Mouse (Mus musculus) heart, embryonic 16.5 days (tissue): ENCODE data around the gene Gm11634. TPM values are rescaled to one million over a fixed set of nuclear protein-coding genes. Genes with fewer than 3 reads are reported as not detected.
"Not testable (repeated sequence)": the region's sequence is repeated elsewhere in the genome, so short reads cannot be mapped to it uniquely, and the experiment has no call there.

ENCODE experiments used
- ATAC-seq: fragments of 200-750 bp; cut with Nextera tagmentation; replicated peaks from 2 replicates; pipeline ENCODE4 v1.8.0; 2017; ENCODE audit warnings: moderate number of reproducible peaks; ENCODE audit not compliant: insufficient read depth, low FRiP score; ENCODE audit errors: extremely low read depth
- H3K27ac ChIP-seq: fragments of 300-500 bp; sonication (generic); 2 replicates; pipeline ENCODE4 v1.5.1; 2014; ENCODE audit warnings: mild to moderate bottlenecking, low read length, control low read depth, moderate library complexity
- H3K27me3 ChIP-seq: fragments of 300-500 bp; sonication (generic); 2 replicates; pipeline ENCODE4 v1.6.1; 2014; ENCODE audit warnings: low read length, mixed read lengths; ENCODE audit not compliant: control insufficient read depth, insufficient read depth
- H3K36me3 ChIP-seq: fragments of 300-500 bp; sonication (generic); 2 replicates; pipeline ENCODE4 v1.6.1; 2014; ENCODE audit not compliant: control insufficient read depth, insufficient read depth
- H3K4me1 ChIP-seq: fragments of 300-500 bp; sonication (generic); 2 replicates; pipeline ENCODE4 v1.6.1; 2014; ENCODE audit warnings: low read length, mixed read lengths; ENCODE audit not compliant: control insufficient read depth, insufficient read depth
- H3K4me2 ChIP-seq: fragments of 300-500 bp; sonication (generic); 2 replicates; pipeline ENCODE4 v1.6.1; 2014; ENCODE audit warnings: low read depth, mild to moderate bottlenecking, control low read depth, low read length
- H3K4me3 ChIP-seq: fragments of 300-500 bp; sonication (generic); 2 replicates; pipeline ENCODE4 v1.5.1; 2014; ENCODE audit warnings: mild to moderate bottlenecking, control low read depth, low read length
- H3K9ac ChIP-seq: fragments of 300-500 bp; sonication (generic); 2 replicates; pipeline ENCODE4 v1.6.1; 2014; ENCODE audit warnings: low read length, control low read depth
- H3K9me3 ChIP-seq: fragments of 300-500 bp; sonication (generic); replicated peaks from 2 replicates; pipeline ENCODE4 v1.6.1; 2016; ENCODE audit warnings: low read length; ENCODE audit not compliant: control insufficient read depth
- WGBS: fragments of 180-500 bp; shearing (Covaris S2); extraction: QIAGEN DNeasy Blood & Tissue Kit; methylation state at CpG from one replicate; pipeline ENCODE4 v1.1.7; 2014; 5-methylcytosine and 5-hydroxymethylcytosine counted together
- polyA plus RNA-seq: library from polyadenylated mRNA; unstranded; fragments of >200 nt; fragmentation: Nextera tagmentation; extraction: Ambion mirVana; gene quantifications from 2 replicates; pipeline ENCODE4 v1.2.1, GENCODE M21; 2015

The Gm11634 gene
- polyA plus RNA-seq, 1 experiment from 2014 or later, result not detected

DNA sequence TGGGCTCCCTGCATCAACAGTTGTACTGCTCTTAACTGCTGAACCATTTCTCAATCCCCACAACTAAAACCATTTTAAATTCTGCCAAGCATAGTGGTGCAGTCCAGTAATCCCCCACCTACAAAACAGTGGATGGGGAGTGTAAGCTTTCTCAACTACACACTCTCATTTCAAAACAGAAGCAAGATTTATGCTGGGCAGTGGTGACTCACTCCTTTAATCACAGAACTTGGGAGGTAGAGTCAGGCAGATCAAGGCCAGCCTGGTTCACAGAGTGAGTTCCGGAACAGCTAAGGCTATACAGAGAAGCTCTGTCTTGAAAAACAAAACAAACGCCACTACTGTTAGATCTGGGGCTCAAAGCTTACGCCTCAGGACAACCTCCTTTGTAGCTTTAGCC lies 19.5 kb upstream of the Gm11634 start:
- Histone ChIP-seq H3K4me1 (peaks cover 4% of the 10 kb centered on the region), H3K27ac (no peak overlapping the region), H3K4me3 (no peak overlapping the region), H3K9ac (no peak overlapping the region), H3K4me2 (no peak overlapping the region), H3K27me3 (no peaks in the 10 kb centered on the region), H3K36me3 (no peaks in the 10 kb centered on the region), H3K9me3 (no peaks in the 10 kb centered on the region)
- WGBS, result 80% methylated on average over 3 of the region's 3 CpGs
- no peak for ATAC-seq

DNA sequence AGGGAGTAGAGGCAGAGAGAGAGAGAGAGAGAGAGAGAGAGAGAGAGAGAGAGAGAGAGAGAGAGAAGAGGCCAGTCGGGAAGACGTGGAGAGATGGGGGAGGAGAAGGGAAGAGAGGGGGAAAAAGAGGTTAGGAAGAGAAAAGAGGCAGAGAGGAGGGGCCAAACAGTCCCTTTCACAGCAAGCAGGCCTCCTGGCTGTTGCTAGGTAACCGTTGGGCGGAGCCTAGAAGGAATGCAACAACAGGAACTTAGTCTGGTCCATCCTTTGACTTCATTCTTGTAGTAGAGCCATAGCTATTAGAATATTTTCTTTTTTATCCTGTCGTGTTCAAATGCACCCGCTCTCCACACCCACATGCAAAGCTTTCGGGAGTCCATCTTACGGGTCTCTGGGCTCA lies 18.8 kb upstream of the Gm11634 start:
- ATAC-seq, result no peak
- Histone ChIP-seq H3K4me1 (peaks cover 4% of the 10 kb centered on the region), H3K9me3 (no peaks in the 10 kb centered on the region), H3K27ac (no peak overlapping the region), H3K9ac (no peak overlapping the region), H3K27me3 (no peaks in the 10 kb centered on the region), H3K36me3 (no peaks in the 10 kb centered on the region), H3K4me2 (peak overlapping the region; percentile 7; the same call in 1 of the 2 replicates), H3K4me3 (no peak overlapping the region)
- 9% methylated on average over 8 of the region's 8 CpGs for WGBS

- Histone ChIP-seq H3K9me3 (no peaks in the 10 kb centered on the region), H3K9ac (no peak overlapping the region), H3K36me3 (no peaks in the 10 kb centered on the region), H3K4me3 (no peak overlapping the region), H3K27ac (no peak overlapping the region), H3K4me2 (no peak overlapping the region), H3K27me3 (no peaks in the 10 kb centered on the region), H3K4me1 (peaks cover 4% of the 10 kb centered on the region)
- ATAC-seq, result no peak; the same call in 1 of the 2 replicates
- WGBS, result 20% methylated on average over 18 of the region's 18 CpGs
Measured at GRCm38 (mm10) chr11:101616948-101617767, 18.1 kb upstream of the Gm11634 start.

DNA sequence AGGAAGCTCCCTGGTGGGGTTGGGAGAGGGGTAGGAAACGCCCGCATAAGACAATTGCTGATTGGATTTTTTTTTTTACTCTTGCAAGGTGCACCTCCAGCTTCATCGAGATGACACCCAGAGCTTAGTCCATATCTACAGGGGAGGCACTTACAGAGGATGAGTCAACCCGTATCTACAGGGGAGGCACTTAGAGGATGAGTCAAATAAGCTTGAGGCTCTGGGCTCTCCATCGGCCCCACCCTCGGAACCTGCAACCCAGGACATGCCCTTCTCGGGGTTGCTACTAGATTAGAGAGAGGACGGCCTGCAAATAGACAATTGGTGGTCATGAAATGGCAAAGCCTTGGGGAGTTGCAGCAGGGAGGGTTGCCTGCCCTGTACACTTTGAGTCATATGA lies 17.0 kb upstream of the Gm11634 start:
- ATAC-seq, result no peak
- no peak overlapping the region for H3K27ac ChIP-seq
- no peaks in the 10 kb centered on the region for H3K36me3 ChIP-seq
- peaks cover 4% of the 10 kb centered on the region for H3K4me1 ChIP-seq
- no peak overlapping the region for H3K9ac ChIP-seq
- WGBS, result 85% methylated on average over 8 of the region's 8 CpGs
- no peaks in the 10 kb centered on the region for H3K27me3 ChIP-seq
- no peaks in the 10 kb centered on the region for H3K9me3 ChIP-seq
- H3K4me3 ChIP-seq, result no peak overlapping the region
- H3K4me2 ChIP-seq, result no peak overlapping the region

GRCm38 (mm10) chr11:101615380-101615779 lies 16.3 kb upstream of the Gm11634 start:
- H3K4me2 ChIP-seq, result no peak overlapping the region
- no peaks in the 10 kb centered on the region for H3K9me3 ChIP-seq
- no peak overlapping the region for H3K4me3 ChIP-seq
- H3K27ac ChIP-seq, result no peak overlapping the region
- ATAC-seq, result no peak
- H3K36me3 ChIP-seq, result no peaks in the 10 kb centered on the region
- H3K27me3 ChIP-seq, result no peaks in the 10 kb centered on the region
- 66% methylated on average over 6 of the region's 6 CpGs for WGBS
- peaks cover 10% of the 10 kb centered on the region for H3K4me1 ChIP-seq
- no peak overlapping the region for H3K9ac ChIP-seq

GRCm38 (mm10) chr11:101614116-101614515 lies 15.1 kb upstream of the Gm11634 start:
- H3K4me3 ChIP-seq, result no peak overlapping the region
- H3K9me3 ChIP-seq, result no peaks in the 10 kb centered on the region
- no peak overlapping the region for H3K27ac ChIP-seq
- no peak overlapping the region for H3K4me2 ChIP-seq
- no peaks in the 10 kb centered on the region for H3K27me3 ChIP-seq
- peaks cover 13% of the 10 kb centered on the region for H3K4me1 ChIP-seq
- H3K9ac ChIP-seq, result no peak overlapping the region
- no peak for ATAC-seq
- H3K36me3 ChIP-seq, result no peaks in the 10 kb centered on the region
- WGBS, result 44% methylated on average over 4 of the region's 4 CpGs

DNA sequence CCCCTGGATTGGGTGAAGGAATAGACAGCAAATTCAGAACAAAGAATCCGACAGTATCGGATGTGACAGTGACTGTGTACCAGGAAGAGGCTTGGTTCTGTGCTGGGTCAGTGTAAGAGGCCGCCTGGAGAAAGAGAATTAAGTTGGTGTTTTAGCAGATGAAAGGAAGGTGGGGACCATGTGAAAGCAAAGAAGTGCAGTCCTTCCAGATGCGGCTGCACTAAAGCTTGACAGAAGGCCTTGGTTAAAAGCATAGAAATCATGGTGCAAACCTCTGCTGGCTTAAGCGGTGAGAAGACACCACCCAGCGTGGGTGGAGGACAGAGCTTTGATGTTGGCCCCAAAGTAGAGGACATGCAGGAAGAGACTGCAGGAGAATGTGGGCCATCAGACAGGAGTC lies 14.5 kb upstream of the Gm11634 start:
- H3K27me3 ChIP-seq, result no peaks in the 10 kb centered on the region
- H3K36me3 ChIP-seq, result no peaks in the 10 kb centered on the region
- no peaks in the 10 kb centered on the region for H3K9me3 ChIP-seq
- no peak for ATAC-seq
- no peak overlapping the region for H3K9ac ChIP-seq
- no peak overlapping the region for H3K27ac ChIP-seq
- peaks cover 13% of the 10 kb centered on the region for H3K4me1 ChIP-seq
- no peak overlapping the region for H3K4me2 ChIP-seq
- WGBS, result 74% methylated on average over 6 of the region's 6 CpGs
- no peak overlapping the region for H3K4me3 ChIP-seq

- Histone ChIP-seq H3K36me3 (no peaks in the 10 kb centered on the region), H3K27ac (no peak overlapping the region), H3K4me1 (peaks cover 9% of the 10 kb centered on the region; the same call in 1 of the 2 replicates), H3K27me3 (no peaks in the 10 kb centered on the region), H3K4me3 (peak overlapping the region; percentile 9; the same call in 1 of the 2 replicates), H3K9ac (no peak overlapping the region), H3K4me2 (peak overlapping the region; percentile 55), H3K9me3 (no peaks in the 10 kb centered on the region)
- ATAC-seq, result 0 out of 2 replicates have a peak, but pooled peaks have one; percentile 41
- WGBS, result 6% methylated on average over 11 of the region's 11 CpGs
Measured at GRCm38 (mm10) chr11:101610445-101610844, 11.4 kb upstream of the Gm11634 start.

GRCm38 (mm10) chr11:101607134-101607533 lies 8.1 kb upstream of the Gm11634 start:
- H3K4me1 ChIP-seq, ATAC-seq, H3K4me3 ChIP-seq, H3K27me3 ChIP-seq, H3K9ac ChIP-seq, H3K27ac ChIP-seq, H3K4me2 ChIP-seq, H3K36me3 ChIP-seq, H3K9me3 ChIP-seq: not testable (repeated sequence)
- WGBS, result 87% methylated on average over 4 of the region's 4 CpGs
